Mouse (Mus musculus) midbrain, embryonic 13.5 days (tissue): ENCODE results near the gene Hras. TPM values are rescaled to one million over a fixed set of nuclear protein-coding genes. Genes with fewer than 3 reads are reported as not detected.

Experiments used
- ATAC-seq: fragments of 200-750 bp; cut with Nextera tagmentation; 2 replicates; pipeline ENCODE4 v1.8.0; 2017; ENCODE audit warnings: mild to moderate bottlenecking, moderate TSS enrichment, moderate library complexity
- H3K27ac ChIP-seq: fragments of 300-500 bp; sonication (generic); 2 replicates; pipeline ENCODE4 v1.5.1; 2015; ENCODE audit warnings: inconsistent platforms, mild to moderate bottlenecking, moderate library complexity
- H3K27me3 ChIP-seq: fragments of 300-500 bp; sonication (generic); 2 replicates; pipeline ENCODE4 v1.6.1; 2015; ENCODE audit warnings: mild to moderate bottlenecking, inconsistent platforms
- H3K36me3 ChIP-seq: fragments of 300-500 bp; sonication (generic); 2 replicates; pipeline ENCODE4 v1.6.1; 2015; ENCODE audit warnings: mild to moderate bottlenecking, inconsistent platforms
- H3K4me1 ChIP-seq: fragments of 300-500 bp; sonication (generic); replicated peaks from 2 replicates; pipeline ENCODE4 v1.6.1; 2015; ENCODE audit warnings: inconsistent platforms
- H3K4me2 ChIP-seq: fragments of 300-500 bp; sonication (generic); replicated peaks from 2 replicates; pipeline ENCODE4 v1.6.1; 2015; ENCODE audit warnings: moderate library complexity, mild to moderate bottlenecking, inconsistent platforms
- H3K4me3 ChIP-seq: fragments of 300-500 bp; sonication (generic); replicated peaks from 2 replicates; pipeline ENCODE4 v1.5.1; 2015; ENCODE audit warnings: mild to moderate bottlenecking, inconsistent platforms
- H3K9ac ChIP-seq: fragments of 300-500 bp; sonication (generic); replicated peaks from 2 replicates; pipeline ENCODE4 v1.6.1; 2015; ENCODE audit warnings: mild to moderate bottlenecking, inconsistent platforms
- H3K9me3 ChIP-seq: fragments of 300-500 bp; sonication (generic); 2 replicates; pipeline ENCODE4 v1.6.1; 2016; ENCODE audit warnings: mild to moderate bottlenecking, inconsistent platforms
- WGBS: fragments of 180-500 bp; shearing (Covaris S2); methylation state at CpG from one replicate; pipeline ENCODE4 v1.1.7; 2015; 5-methylcytosine and 5-hydroxymethylcytosine counted together
- polyA plus RNA-seq: library from polyadenylated mRNA; unstranded; fragments of >200 nt; fragmentation: Nextera tagmentation; extraction: Ambion mirVana; gene quantifications from 2 replicates; pipeline ENCODE4 v1.2.1, GENCODE M21; 2015

Hras gene
- polyA plus RNA-seq: 86.4 and 114 TPM in 2 replicates

GRCm38 (mm10) chr7:141193948-141194347, at the start of gene Hras, which contains the start of gene Lrrc56:
Gene Hras, minus strand, starts transcription at chr7:141194005.
Gene Lrrc56, plus strand, starts transcription at chr7:141194157.
- H3K27me3 ChIP-seq: no peaks in the 10 kb centered on the region
- peak within 1 kb of the TSS; percentile 98 for H3K4me2 ChIP-seq
- peaks cover 34% of the 10 kb centered on the region for H3K36me3 ChIP-seq
- peak within 1 kb of the TSS; percentile 85 for H3K27ac ChIP-seq
- peak; percentile 93 for ATAC-seq
- H3K9me3 ChIP-seq: no peaks in the 10 kb centered on the region
- H3K4me3 ChIP-seq: peak within 1 kb of the TSS; percentile 77
- H3K9ac ChIP-seq: peak within 1 kb of the TSS; percentile 97
- under 1% methylated on average over 36 of the region's 39 CpGs for WGBS
- H3K4me1 ChIP-seq: peaks cover 32% of the 10 kb centered on the region

GRCm38 (mm10) chr7:141231551-141231950, 37.7 kb upstream of the Hras start:
- H3K4me3 ChIP-seq: no peak overlapping the region
- WGBS: 88% methylated on average over 10 of the region's 10 CpGs
- no peak overlapping the region for H3K9ac ChIP-seq
- H3K27ac ChIP-seq: no peak overlapping the region
- no peak overlapping the region for H3K4me2 ChIP-seq
- 0 out of 2 replicates have a peak, but pooled peaks cover 2% of the 10 kb centered on the region for H3K9me3 ChIP-seq
- no peaks in the 10 kb centered on the region for H3K27me3 ChIP-seq
- no peak for ATAC-seq
- H3K36me3 ChIP-seq: peaks cover 58% of the 10 kb centered on the region
- peaks cover 24% of the 10 kb centered on the region for H3K4me1 ChIP-seq

GRCm38 (mm10) chr7:141231111-141231510, 37.3 kb upstream of the Hras start:
- peaks cover 56% of the 10 kb centered on the region for H3K36me3 ChIP-seq
- no peak overlapping the region for H3K9ac ChIP-seq
- 0 out of 2 replicates have a peak, but pooled peaks cover 2% of the 10 kb centered on the region for H3K9me3 ChIP-seq
- H3K27me3 ChIP-seq: no peaks in the 10 kb centered on the region
- no peak for ATAC-seq
- H3K4me3 ChIP-seq: no peak overlapping the region
- H3K4me1 ChIP-seq: peaks cover 24% of the 10 kb centered on the region
- 94% methylated on average over 3 of the region's 3 CpGs for WGBS
- H3K4me2 ChIP-seq: no peak overlapping the region
- no peak overlapping the region for H3K27ac ChIP-seq

- peak overlapping the region; percentile 71; the same call in 1 of the 2 replicates for H3K4me2 ChIP-seq
- no peak for ATAC-seq
- peaks cover 24% of the 10 kb centered on the region for H3K4me1 ChIP-seq
- WGBS: 97% methylated on average over 4 of the region's 4 CpGs
- H3K27ac ChIP-seq: no peak overlapping the region
- peaks cover 50% of the 10 kb centered on the region for H3K36me3 ChIP-seq
- 0 out of 2 replicates have a peak, but pooled peaks cover 2% of the 10 kb centered on the region for H3K9me3 ChIP-seq
- no peak overlapping the region for H3K9ac ChIP-seq
- no peaks in the 10 kb centered on the region for H3K27me3 ChIP-seq
- 0 out of 2 replicates have a peak overlapping the region, but pooled peaks have one; percentile 1 for H3K4me3 ChIP-seq
These were observed 36.8 kb upstream of the Hras start for GRCm38 (mm10) chr7:141230570-141230969.

GRCm38 (mm10) chr7:141229702-141230101, 35.9 kb upstream of the Hras start:
- 72% methylated on average over 6 of the region's 6 CpGs for WGBS

GRCm38 (mm10) chr7:141228279-141229067, 34.7 kb upstream of the Hras start, which contains the start of gene Phrf1:
Gene Phrf1, plus strand, starts transcription at chr7:141228784.
- under 1% methylated on average over 68 of the region's 76 CpGs for WGBS
- H3K9ac ChIP-seq: peak within 1 kb of the TSS; percentile 96

More at GRCm38 (mm10) chr7:141229702-141230101, 35.9 kb upstream of the Hras start:
- ATAC-seq: no peak
- H3K36me3 ChIP-seq: peaks cover 42% of the 10 kb centered on the region
- H3K4me2 ChIP-seq: peak overlapping the region; percentile 71
- 0 out of 2 replicates have a peak, but pooled peaks cover 2% of the 10 kb centered on the region for H3K9me3 ChIP-seq
- no peak overlapping the region for H3K27ac ChIP-seq
- peak overlapping the region; percentile 99 for H3K4me3 ChIP-seq
- H3K9ac ChIP-seq: peak overlapping the region; percentile 96
- H3K27me3 ChIP-seq: no peaks in the 10 kb centered on the region
- H3K4me1 ChIP-seq: peaks cover 24% of the 10 kb centered on the region

GRCm38 (mm10) chr7:141227796-141228195, 34.0 kb upstream of the Hras start:
- 76% methylated on average over 4 of the region's 4 CpGs for WGBS
- Histone ChIP-seq H3K4me2 (peak overlapping the region; percentile 71), H3K4me3 (peak overlapping the region; percentile 99; the same call in 1 of the 2 replicates), H3K27ac (peak overlapping the region; percentile 89; the same call in 1 of the 2 replicates), H3K27me3 (no peaks in the 10 kb centered on the region), H3K36me3 (peaks cover 23% of the 10 kb centered on the region), H3K9ac (no peak overlapping the region), H3K4me1 (peaks cover 25% of the 10 kb centered on the region), H3K9me3 (0 out of 2 replicates have a peak, but pooled peaks cover 2% of the 10 kb centered on the region)
- ATAC-seq: no peak

More at GRCm38 (mm10) chr7:141228279-141229067, 34.7 kb upstream of the Hras start, which contains the start of gene Phrf1:
- Histone ChIP-seq H3K4me3 (peak within 1 kb of the TSS; percentile 99), H3K9me3 (0 out of 2 replicates have a peak, but pooled peaks cover 2% of the 10 kb centered on the region), H3K27ac (peak within 1 kb of the TSS; percentile 89), H3K4me1 (peaks cover 24% of the 10 kb centered on the region), H3K36me3 (peaks cover 29% of the 10 kb centered on the region), H3K27me3 (no peaks in the 10 kb centered on the region), H3K4me2 (peak within 1 kb of the TSS; percentile 71)
- ATAC-seq: peak; percentile 93

GRCm38 (mm10) chr7:141226535-141226934, 32.7 kb upstream of the Hras start:
- H3K4me2 ChIP-seq: no peak overlapping the region
- 85% methylated on average over 6 of the region's 6 CpGs for WGBS
- no peak overlapping the region for H3K27ac ChIP-seq
- no peak overlapping the region for H3K9ac ChIP-seq
- no peaks in the 10 kb centered on the region for H3K27me3 ChIP-seq
- H3K4me1 ChIP-seq: peaks cover 34% of the 10 kb centered on the region
- ATAC-seq: no peak
- peaks cover 10% of the 10 kb centered on the region for H3K36me3 ChIP-seq
- no peak overlapping the region for H3K4me3 ChIP-seq
- 0 out of 2 replicates have a peak, but pooled peaks cover 2% of the 10 kb centered on the region for H3K9me3 ChIP-seq

GRCm38 (mm10) chr7:141222696-141223215, 29.0 kb upstream of the Hras start:
- Histone ChIP-seq H3K4me3 (no peak overlapping the region), H3K9ac (peak overlapping the region; percentile 54; the same call in 1 of the 2 replicates), H3K9me3 (0 out of 2 replicates have a peak, but pooled peaks cover 2% of the 10 kb centered on the region), H3K36me3 (peaks cover 13% of the 10 kb centered on the region), H3K4me2 (peak overlapping the region; percentile 71), H3K27ac (peak overlapping the region; percentile 78; the same call in 1 of the 2 replicates), H3K27me3 (no peaks in the 10 kb centered on the region), H3K4me1 (peaks cover 25% of the 10 kb centered on the region)
- ATAC-seq: no peak
- WGBS: 93% methylated on average over 4 of the region's 4 CpGs

GRCm38 (mm10) chr7:141222126-141222467, 28.3 kb upstream of the Hras start:
- 13% methylated on average over 8 of the region's 8 CpGs for WGBS
- peak overlapping the region; percentile 71 for H3K4me2 ChIP-seq
- no peaks in the 10 kb centered on the region for H3K27me3 ChIP-seq
- peak overlapping the region; percentile 54 for H3K9ac ChIP-seq
- 0 out of 2 replicates have a peak, but pooled peaks cover 2% of the 10 kb centered on the region for H3K9me3 ChIP-seq
- H3K36me3 ChIP-seq: peaks cover 19% of the 10 kb centered on the region
- H3K4me3 ChIP-seq: peak overlapping the region; percentile 44
- H3K4me1 ChIP-seq: peaks cover 30% of the 10 kb centered on the region
- peak overlapping the region; percentile 78 for H3K27ac ChIP-seq
- no peak for ATAC-seq

GRCm38 (mm10) chr7:141221249-141222125, 27.7 kb upstream of the Hras start:
- Histone ChIP-seq H3K4me2 (peak overlapping the region; percentile 71), H3K4me1 (peaks cover 36% of the 10 kb centered on the region), H3K27me3 (no peaks in the 10 kb centered on the region), H3K27ac (peak overlapping the region; percentile 78), H3K36me3 (peaks cover 19% of the 10 kb centered on the region), H3K4me3 (peak overlapping the region; percentile 44), H3K9ac (peak overlapping the region; percentile 62), H3K9me3 (no peaks in the 10 kb centered on the region)
- peak; percentile 98 for ATAC-seq
- 2% methylated on average over 43 of the region's 44 CpGs for WGBS
